Mouse (Mus musculus): ENCODE results near the gene Vps25.

GRCm38 (mm10) chr11:101287306-101287705 is 33.8 kb downstream of the Vps25 start:
- TF ChIP-seq POLR2A (IDR thresholded peaks at IDR 0.05; ENCODE audit: extremely low read depth, insufficient read depth, low read length) (no peak), CTCF (IDR thresholded peaks at IDR 0.05; ENCODE audit: extremely low read depth, insufficient read depth, low read length) (no peak)
